Mouse (Mus musculus) hindbrain, embryonic 16.5 days (tissue): ENCODE data around the gene Gm10639. TPM values are rescaled to one million over a fixed set of nuclear protein-coding genes. Genes with fewer than 3 reads are reported as not detected.

ENCODE experiments used
- polyA plus RNA-seq: library from polyadenylated mRNA; unstranded; fragments of >200 nt; fragmentation: Nextera tagmentation; extraction: Ambion mirVana; gene quantifications from 2 replicates; pipeline ENCODE4 v1.2.1, GENCODE M21; 2015

The Gm10639 gene
- polyA plus RNA-seq, 1 experiment from 2014 or later, result not detected

Other genes starting within 250 kb of the Gm10639 start
- gene Gcm1, start 238.0 kb upstream of the Gm10639 start, polyA plus RNA-seq, result not detected in 2 replicates
- gene Fbxo9, start 180.9 kb upstream of the Gm10639 start, polyA plus RNA-seq, result 79.8 and 88.4 TPM in 2 replicates
- gene Ick, start 180.7 kb upstream of the Gm10639 start, polyA plus RNA-seq, result 31.8 and 36.7 TPM in 2 replicates
- gene Gsta4, start 107.1 kb upstream of the Gm10639 start, polyA plus RNA-seq, result 28.5 and 30.6 TPM in 2 replicates
- gene Gsta1, start 59.3 kb upstream of the Gm10639 start, polyA plus RNA-seq, result not detected in 2 replicates
- not detected in 2 replicates for gene Gm3776, start 32.8 kb upstream of the Gm10639 start, polyA plus RNA-seq
- not detected in 2 replicates for gene Omt2a, start 24.9 kb downstream of the Gm10639 start, polyA plus RNA-seq
- not detected in 2 replicates for gene Omt2b, start 37.7 kb downstream of the Gm10639 start, polyA plus RNA-seq
- not detected in 2 replicates for gene Gsta2, start 65.9 kb downstream of the Gm10639 start, polyA plus RNA-seq
- gene Dppa5a, start 78.3 kb downstream of the Gm10639 start, polyA plus RNA-seq, result 4.5 and 6.4 TPM in 2 replicates
- gene Ooep, start 88.8 kb downstream of the Gm10639 start, polyA plus RNA-seq, result 4.8 TPM in 2 replicates
- 0.29 and 0.44 TPM in 2 replicates for gene Ddx43, start 105.9 kb downstream of the Gm10639 start, polyA plus RNA-seq
- 0.54 and 0.79 TPM in 2 replicates for gene Cgas, start 153.3 kb downstream of the Gm10639 start, polyA plus RNA-seq
- 27.9 and 30.0 TPM in 2 replicates for gene Mto1, start 158.3 kb downstream of the Gm10639 start, polyA plus RNA-seq
- gene Gm17324, start 158.9 kb downstream of the Gm10639 start, polyA plus RNA-seq, result 1.8 and 2.3 TPM in 2 replicates
- 2,954 and 2,983 TPM in 2 replicates for gene Eef1a1, start 199.2 kb downstream of the Gm10639 start, polyA plus RNA-seq